Mouse (Mus musculus) G1E (cell line): ENCODE results near the gene Snx30.

Experiments used
- CTCF ChIP-seq: IDR thresholded peaks from 2 replicates; pipeline ENCODE4 v1.5.1; 2012; ENCODE audit warnings: low read depth, low read length, inconsistent platforms, mixed read lengths
- GATA1 ChIP-seq: IDR thresholded peaks from 2 replicates; pipeline ENCODE4 v1.6.1; 2012; ENCODE audit warnings: borderline replicate concordance, low read length, inconsistent platforms, mixed read lengths
- POLR2AphosphoS5 ChIP-seq: IDR thresholded peaks from 2 replicates; pipeline ENCODE4 v1.6.1; 2012; ENCODE audit warnings: low read depth, low read length, inconsistent platforms; ENCODE audit not compliant: insufficient replicate concordance

- TF ChIP-seq CTCF (no peak), GATA1 (no peak), POLR2AphosphoS5 (no peak)
These were observed 96.2 kb downstream of the Snx30 start for GRCm38 (mm10) chr4:59901810-59902209.
